Mouse (Mus musculus): ENCODE measurements at regions not wholly inside any gene's neighbourhood (a gene's known extent, or its start where the extent isn't known, plus 50 kb on each side); places are given as distances from the start of the nearest gene placed in this dataset.
"Not testable (repeated sequence)": the region's sequence is repeated elsewhere in the genome, so short reads cannot be mapped to it uniquely, and the experiment has no call there.

- no peak for DNase-seq (ENCODE audit: low read depth, low spot score)
Measured at GRCm38 (mm10) chr12:15565941-15566784, 250.6 kb downstream of the Trib2 start.

DNA sequence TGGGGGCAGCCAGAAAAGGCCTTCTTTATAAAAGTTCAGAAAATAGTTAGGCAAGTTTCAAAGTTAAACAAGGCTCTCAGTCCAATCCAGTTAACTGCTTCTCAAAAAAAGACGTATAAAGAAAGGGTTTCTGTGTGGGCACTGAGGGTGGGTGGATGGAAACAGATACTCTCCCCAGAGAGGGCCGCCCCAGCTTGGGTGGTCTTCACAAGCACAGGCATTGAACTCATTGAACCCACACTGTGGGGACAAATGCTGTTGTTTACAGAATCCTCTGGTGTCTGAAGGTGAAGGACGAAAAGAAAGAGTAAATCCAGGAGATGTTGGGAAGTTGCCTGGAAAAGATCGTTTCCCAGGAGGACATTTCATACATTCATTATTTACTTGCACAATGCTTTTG is 253.9 kb downstream of the Trib2 start:
- DNase-seq (ENCODE audit: low read depth, low spot score): no peak

DNA sequence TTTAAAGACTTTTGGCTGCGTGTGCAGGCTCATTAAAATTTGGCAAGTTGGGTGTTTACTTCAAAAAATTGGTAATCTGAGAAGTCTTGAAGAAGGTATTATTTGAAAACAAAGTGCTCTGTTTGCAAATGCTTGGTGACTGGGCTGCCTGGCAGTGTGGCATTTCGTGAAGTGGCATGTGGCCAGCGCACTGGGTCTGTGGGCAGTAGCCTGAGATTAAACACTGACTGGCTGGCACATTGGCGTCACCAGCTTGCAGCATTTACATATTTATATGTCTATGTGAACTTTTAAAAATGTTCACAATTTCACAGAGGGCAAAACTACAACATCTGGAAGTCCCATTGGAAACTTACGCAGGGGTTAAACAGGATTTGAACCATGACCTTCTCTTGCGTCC is 261.3 kb downstream of the Trib2 start:
- DNase-seq (ENCODE audit: low read depth, low spot score): no peak

- no peak for DNase-seq (ENCODE audit: low read depth, low spot score)
Measured at GRCm38 (mm10) chr12:15553681-15554007, 263.1 kb downstream of the Trib2 start.

DNA sequence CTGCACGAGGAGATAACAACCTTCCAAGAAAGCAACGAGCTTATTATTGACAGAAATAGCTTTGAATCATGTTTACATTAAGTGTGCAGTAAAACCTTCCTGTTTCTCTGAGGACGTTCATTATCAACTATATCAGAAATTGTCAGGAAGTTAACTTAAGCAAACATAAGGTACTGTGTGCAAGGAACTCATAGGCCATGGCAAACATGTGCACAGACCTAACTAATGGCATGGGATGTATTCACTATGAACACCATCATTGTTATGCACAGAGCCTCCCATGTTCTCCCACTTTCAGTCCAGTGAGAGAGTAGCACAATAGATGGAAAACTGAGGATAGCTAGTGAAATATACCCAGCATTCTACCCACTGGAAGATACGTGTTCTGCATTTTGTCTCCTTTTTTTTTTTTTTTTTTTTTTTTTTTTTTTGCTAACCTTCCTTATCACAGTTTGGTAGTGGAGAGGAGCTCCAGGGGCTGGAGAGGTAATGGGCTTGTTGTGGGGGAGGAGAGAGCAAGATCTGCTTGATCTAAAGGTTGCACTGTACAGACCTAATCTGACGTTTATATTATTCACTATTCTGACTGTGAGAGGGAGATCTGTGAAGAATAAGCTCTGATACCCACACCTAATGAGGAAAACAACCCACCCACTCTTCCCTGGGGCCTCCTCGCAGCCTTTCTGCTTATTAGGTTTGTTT is 263.6 kb downstream of the Trib2 start:
- DNase-seq (ENCODE audit: low read depth, low spot score): no peak

- DNase-seq (ENCODE audit: low read depth, low spot score): no peak
Measured at GRCm38 (mm10) chr12:15552210-15552609, 264.5 kb downstream of the Trib2 start.

- no peak for DNase-seq (ENCODE audit: low read depth, low spot score)
Measured at GRCm38 (mm10) chr12:15551281-15551900, 265.3 kb downstream of the Trib2 start.

DNA sequence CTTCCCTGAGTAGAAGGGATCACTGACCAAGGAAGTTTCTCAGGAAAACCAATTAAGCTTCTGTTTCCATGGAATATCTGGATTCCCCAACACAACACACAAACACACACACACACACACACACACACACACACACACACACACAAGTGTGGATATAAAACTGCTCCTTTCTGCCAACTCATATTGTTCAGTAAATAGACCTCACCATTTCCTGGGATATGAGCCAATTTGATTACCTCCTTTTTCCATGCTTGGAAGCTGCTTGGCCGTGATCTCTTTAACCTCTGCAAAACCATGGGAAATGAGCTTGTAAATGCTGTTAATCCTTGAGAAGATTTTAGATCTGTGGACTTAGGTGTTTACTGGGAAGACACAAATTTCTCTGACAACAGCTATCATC is 272.4 kb downstream of the Trib2 start:
- no peak for DNase-seq (ENCODE audit: low read depth, low spot score)

DNA sequence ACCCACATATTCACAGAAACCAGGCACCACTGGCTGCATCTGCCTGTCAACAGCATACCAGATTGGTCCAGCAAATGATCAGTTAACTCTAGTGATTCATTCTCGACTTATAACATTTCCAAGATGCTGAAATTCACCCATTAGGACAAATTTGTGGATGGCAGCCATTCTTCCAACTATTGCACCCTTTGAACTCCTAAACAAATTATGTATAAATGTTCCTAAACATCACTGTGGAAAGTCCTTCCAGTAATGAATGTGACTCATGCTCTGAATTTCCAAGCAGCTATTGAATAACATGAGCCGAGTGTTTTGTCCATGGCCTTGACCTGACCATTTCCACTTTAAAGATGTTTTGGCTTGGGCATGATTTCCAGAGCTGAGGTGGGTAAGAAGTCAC is 274.2 kb downstream of the Trib2 start:
- DNase-seq (ENCODE audit: low read depth, low spot score): no peak

GRCm38 (mm10) chr12:15536852-15537368 is 279.8 kb downstream of the Trib2 start:
- no peak for DNase-seq (ENCODE audit: low read depth, low spot score)

DNA sequence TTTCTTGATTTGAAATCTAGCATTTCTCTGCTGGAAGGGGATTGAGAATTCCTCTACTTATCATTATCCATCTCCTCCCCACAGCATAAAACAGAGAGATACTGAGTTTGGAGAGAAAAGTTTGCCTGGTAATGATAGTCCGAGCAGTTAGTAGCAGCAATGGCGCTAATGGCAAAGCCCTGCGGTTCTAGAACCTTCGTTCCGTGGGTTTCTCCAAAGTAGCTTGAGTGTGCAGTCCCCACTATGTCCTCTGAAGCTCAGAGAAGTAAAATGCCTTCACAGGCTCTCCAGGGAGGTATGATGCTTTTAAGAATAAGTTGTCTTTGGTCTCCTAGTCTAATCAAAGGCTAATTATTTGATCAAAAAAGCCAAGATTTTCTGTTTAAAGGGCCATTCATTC is 280.5 kb downstream of the Trib2 start:
- no peak for DNase-seq (ENCODE audit: low read depth, low spot score)

GRCm38 (mm10) chr12:15535822-15536221 is 280.9 kb downstream of the Trib2 start:
- peak; percentile 76 for DNase-seq (ENCODE audit: low read depth, low spot score)

DNA sequence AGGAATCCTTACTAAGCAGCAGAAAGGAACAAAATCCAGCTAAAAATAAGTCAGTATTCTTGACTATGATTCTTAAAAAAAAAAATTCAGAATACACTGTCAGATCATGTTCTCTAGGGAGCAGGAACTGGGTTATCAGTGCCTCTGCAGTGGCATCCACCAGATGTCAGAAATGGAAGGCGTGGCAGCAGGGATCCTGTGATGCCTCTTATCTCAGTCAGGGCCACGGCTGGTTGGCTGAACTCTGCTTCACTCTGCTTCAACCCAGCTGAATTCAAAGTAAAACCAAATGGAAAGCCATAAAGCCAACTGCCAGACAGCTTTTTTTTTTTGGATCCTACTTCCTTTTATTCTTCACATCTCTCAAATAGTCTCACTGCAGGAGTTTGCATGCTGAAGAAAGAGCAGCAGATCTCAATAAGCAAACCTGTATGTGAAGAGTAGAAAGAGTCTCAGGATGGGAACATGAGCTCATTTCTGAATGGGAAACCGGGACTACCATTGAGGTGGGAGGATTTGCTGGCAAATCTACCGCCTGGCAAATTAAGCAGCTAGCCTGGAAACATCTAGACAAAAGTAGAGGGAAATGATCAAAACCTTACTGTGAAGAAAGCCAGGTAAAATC is 295.8 kb downstream of the Trib2 start:
- DNase-seq (ENCODE audit: low read depth, low spot score): no peak

GRCm38 (mm10) chr12:15511994-15512393 is 304.7 kb downstream of the Trib2 start:
- DNase-seq (ENCODE audit: low read depth, low spot score): no peak

DNA sequence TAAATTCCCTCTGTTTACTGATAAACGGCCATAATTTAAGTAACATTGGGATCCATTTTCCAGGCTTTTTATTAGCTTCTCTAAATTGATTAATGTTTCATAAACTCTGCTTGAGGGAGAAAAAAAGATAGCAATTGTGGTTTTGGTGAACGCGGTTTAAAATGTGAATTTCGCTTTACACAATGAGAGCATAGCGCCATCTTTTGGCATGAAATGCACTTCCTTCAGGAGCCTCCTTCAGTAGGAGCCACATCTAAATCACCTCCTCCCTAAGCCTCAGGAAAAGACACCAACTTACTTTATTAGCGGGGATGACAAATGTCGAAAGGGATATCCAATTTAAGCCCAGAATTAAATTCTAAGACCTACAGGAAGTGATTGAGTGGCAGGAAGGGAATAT is 309.1 kb downstream of the Trib2 start:
- no peak for DNase-seq (ENCODE audit: low read depth, low spot score)

GRCm38 (mm10) chr12:15493640-15494039 is 323.1 kb downstream of the Trib2 start:
- no peak for DNase-seq (ENCODE audit: low read depth, low spot score)

GRCm38 (mm10) chr12:15472741-15473140 is 344.0 kb downstream of the Trib2 start:
- DNase-seq (ENCODE audit: low read depth, low spot score): no peak

GRCm38 (mm10) chr12:15459429-15459828 is 357.3 kb downstream of the Trib2 start:
- no peak for DNase-seq (ENCODE audit: low read depth, low spot score)

- not testable (repeated sequence) for DNase-seq (ENCODE audit: low read depth, low spot score)
Measured at GRCm38 (mm10) chr12:15456369-15456768, 360.4 kb downstream of the Trib2 start.

DNA sequence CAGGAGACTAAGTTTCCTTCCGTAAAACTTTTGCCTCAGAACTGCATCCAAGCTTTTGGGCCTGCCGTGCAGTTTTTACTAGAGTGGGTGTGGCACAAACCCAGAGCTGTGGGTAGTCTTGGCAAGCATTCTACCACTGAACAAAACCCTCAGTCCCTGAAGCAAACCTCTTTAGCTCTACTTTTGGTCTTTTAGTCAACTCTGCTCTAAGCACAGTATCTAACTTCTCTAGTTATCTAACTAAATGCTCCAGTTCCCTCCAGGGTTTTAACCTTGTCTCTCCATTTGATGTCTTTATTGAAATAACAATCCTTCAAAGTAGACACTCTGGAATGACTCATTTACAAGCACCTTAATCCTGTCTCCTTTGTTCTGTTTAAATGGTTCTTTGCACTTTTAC is 361.0 kb downstream of the Trib2 start:
- no peak for DNase-seq (ENCODE audit: low read depth, low spot score)

GRCm38 (mm10) chr12:15449484-15449883 is 367.2 kb downstream of the Trib2 start:
- no peak for DNase-seq (ENCODE audit: low read depth, low spot score)

GRCm38 (mm10) chr12:15416180-15416766 is 400.4 kb downstream of the Trib2 start:
- no peak for DNase-seq (ENCODE audit: low read depth, low spot score)
